Comparison of ENCODE assay signal across 8 mouse cellular contexts in the genomic region with DNA sequence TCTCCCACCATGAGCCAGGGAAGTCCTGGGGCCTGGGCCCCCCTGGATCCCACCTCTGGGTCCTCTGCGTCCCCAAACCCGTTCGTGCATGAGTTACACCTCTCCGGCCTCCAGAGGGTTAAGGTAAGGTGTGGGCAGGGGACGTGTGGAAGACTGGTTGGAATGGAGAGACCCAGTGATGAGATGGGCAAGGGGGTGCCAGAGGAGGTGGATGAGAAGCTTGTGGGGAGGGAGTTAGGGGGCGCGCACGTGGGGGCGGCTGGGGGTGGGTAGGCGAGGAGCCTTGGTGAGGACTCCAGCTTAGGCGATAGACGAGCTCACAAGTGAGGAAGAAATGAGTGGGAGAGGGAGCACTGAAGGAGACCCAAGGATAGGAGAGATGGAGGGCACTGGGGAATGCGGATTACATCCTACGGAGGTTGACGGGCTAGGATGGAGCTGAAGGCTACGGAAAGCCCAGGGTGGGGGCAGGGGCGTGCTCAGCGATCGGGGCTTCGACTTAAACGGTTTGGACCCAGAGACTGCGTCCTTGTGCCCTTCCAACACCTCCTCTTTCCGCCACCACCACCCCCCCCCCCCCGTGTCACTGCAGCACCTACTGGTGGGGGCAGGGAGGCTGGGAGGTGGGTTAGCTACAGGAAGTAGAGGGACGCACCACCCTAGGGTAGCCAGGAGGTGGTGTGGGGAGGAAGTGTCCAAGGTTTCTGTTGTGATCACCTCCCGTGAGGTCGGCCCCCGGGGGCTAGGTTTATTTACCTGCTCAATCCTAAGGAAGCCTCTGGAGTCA. TPM values are rescaled to one million over a fixed set of nuclear protein-coding genes. Genes with fewer than 3 reads are reported as not detected.
DNase-seq lines count a peak whose midpoint lies in the region; ATAC-seq and TF ChIP-seq lines count a peak whose summit lies in the region.

No protein-coding gene starts in this region.

- TF ChIP-seq CTCF in cortical plate, adult 2 months (IDR thresholded peaks at IDR 0.05; ENCODE audit: extremely low read depth, insufficient read depth, low read length): no peak
- no peak for TF ChIP-seq CTCF in liver, adult 2 months (IDR thresholded peaks at IDR 0.05; ENCODE audit: low read depth, low read length)

- no peaks in the 10 kb centered on the region for H3K27me3 ChIP-seq in liver, adult 2 months (ENCODE audit: control insufficient read depth, insufficient read depth, low read length)

- DNase-seq in cerebellum, adult 9-10 months: no peak
- DNase-seq in ES-E14 (ENCODE audit: low read depth, low spot score): no peak
- DNase-seq in liver, adult 2 months (ENCODE audit: extremely low read depth, low read depth, low spot score): no peak
- peak; percentile 68 for DNase-seq in naive thymus-derived CD4-positive, alpha-beta T cell, adult 2 months (ENCODE audit: low read depth)
- DNase-seq in thymus, postnatal 4 days: peak; percentile 54

- H3K9me3 ChIP-seq in ES-E14 (ENCODE audit: control insufficient read depth, insufficient read depth, low read depth, low read length): no peaks in the 10 kb centered on the region

- no peaks in the 10 kb centered on the region for H3K79me2 ChIP-seq in liver, adult 2 months (ENCODE audit: control insufficient read depth, insufficient read depth, low read length)

- peak overlapping the region; percentile 91 for H3K9ac ChIP-seq in ES-E14 (ENCODE audit: insufficient read depth, low read depth, low read length, poor library complexity, severe bottlenecking)
- peak overlapping the region; percentile 51 for H3K9ac ChIP-seq in liver, adult 2 months (ENCODE audit: low read depth, low read length)

- peaks cover 0 to 30% of the 10 kb centered on the region in 2 experiments; a peak in 2 of 4 replicates for H3K4me1 ChIP-seq in ES-E14 (ENCODE audit: control insufficient read depth in 2 of 2, insufficient read depth in 2 of 2, low read length in 2 of 2, poor library complexity in 1 of 2)
- no peaks in the 10 kb centered on the region; the same call in 1 of the 2 replicates for H3K4me1 ChIP-seq in cortical plate, adult 2 months (ENCODE audit: control insufficient read depth, insufficient read depth, low read length)
- H3K4me1 ChIP-seq in liver, adult 2 months (ENCODE audit: control insufficient read depth, insufficient read depth, low read length): peaks cover 2% of the 10 kb centered on the region; the same call in 1 of the 2 replicates

- 3% methylated on average over 27 of the region's 28 CpGs for WGBS in liver, adult 2 months

- peak; percentile 35; the same call in 1 of the 2 replicates for TF ChIP-seq POLR2A in cortical plate, adult 2 months (IDR thresholded peaks at IDR 0.05; ENCODE audit: extremely low read depth, insufficient read depth, low read length)
- no peak for TF ChIP-seq POLR2A in liver, adult 2 months (IDR thresholded peaks at IDR 0.05; ENCODE audit: extremely low read depth, insufficient read depth, low read length)

- peak overlapping the region; percentile 87 to 97 for H3K4me3 ChIP-seq in ES-E14 (ENCODE audit: insufficient read depth in 1 of 2, low read depth in 1 of 2, low read length in 2 of 2, poor library complexity in 1 of 2, severe bottlenecking in 1 of 2)
- peak overlapping the region; percentile 88 for H3K4me3 ChIP-seq in cortical plate, adult 2 months (ENCODE audit: insufficient read depth, low read length)
- H3K4me3 ChIP-seq in liver, adult 2 months (ENCODE audit: insufficient read depth, low read depth, low read length): peak overlapping the region; percentile 88

- in situ Hi-C loops in ES-E14 (cut with MboI; ENCODE audit: low sequenced_read_pairs in 2 of 2, unreplicated experiment in 2 of 2): no loop called here

- no peak overlapping the region for H3K27ac ChIP-seq in ES-E14 (ENCODE audit: insufficient read depth, low read depth, low read length, poor library complexity, severe bottlenecking)
- peak overlapping the region; percentile 66 for H3K27ac ChIP-seq in cortical plate, adult 2 months (ENCODE audit: insufficient read depth, low read length)
- no peak overlapping the region for H3K27ac ChIP-seq in liver, adult 2 months (replicated peaks; ENCODE audit: insufficient read depth, low read depth, low read length)

- peak; percentile 27 for ATAC-seq in cerebellum, adult (ENCODE audit: insufficient number of reproducible peaks, low FRiP score, low TSS enrichment)
- ATAC-seq in hematopoietic stem cell, adult 5-6 weeks (replicated peaks in 1 of 2; ENCODE audit: insufficient read depth in 1 of 2, low FRiP score in 2 of 2, low TSS enrichment in 1 of 2, low read depth in 1 of 2, poor library complexity in 2 of 2, severe bottlenecking in 2 of 2): peak; percentile 30 to 38

- peaks cover 11% of the 10 kb centered on the region for H3K36me3 ChIP-seq in ES-E14 (ENCODE audit: control insufficient read depth, insufficient read depth, low read length, poor library complexity, severe bottlenecking)
- no peaks in the 10 kb centered on the region for H3K36me3 ChIP-seq in liver, adult 2 months (ENCODE audit: control insufficient read depth, insufficient read depth, low read length)

TF ChIP-seq in ES-E14, 5 proteins besides CTCF, POLR2A, EP300 and RAD21:
- TF ChIP-seq MAFK (IDR thresholded peaks at IDR 0.05; ENCODE audit: insufficient read depth, low read depth, low read length) (no peak), HCFC1 (IDR thresholded peaks at IDR 0.05; ENCODE audit: borderline replicate concordance, insufficient read depth, low read length) (no peak), CHD2 (IDR thresholded peaks at IDR 0.05; ENCODE audit: low read depth, low read length) (no peak), ZC3H11A (IDR thresholded peaks at IDR 0.05; ENCODE audit: borderline replicate concordance, low read depth, low read length) (no peak), ZNF384 (IDR thresholded peaks at IDR 0.05; ENCODE audit: low read depth, low read length) (no peak)

RNA-seq across cellular contexts. Expression of a gene that starts 0.9 kb away (rescaled TPM):
- total RNA-seq in ES-E14 (2012; rRNA removed): 15.8 and 25.0 TPM in 2 replicates
- 332 and 337 TPM in 2 replicates for polyA plus RNA-seq in cortical plate, adult 2 months (2012; rRNA removed)
- 7.8 and 22.5 TPM in 2 replicates for total RNA-seq in hematopoietic stem cell, adult 5-6 weeks (2017)
- 0.09 and 0.67 TPM in 2 replicates for total RNA-seq in liver, adult 2 months (2014; rRNA removed)
- 2.2 and 2.4 TPM in 2 replicates for polyA plus RNA-seq in liver, adult 2 months (2012; rRNA removed)

RNA-seq across cellular contexts. Expression of a gene that starts 19.0 kb away (rescaled TPM):
- total RNA-seq in ES-E14 (2012; rRNA removed): not detected in 2 replicates
- 0.08 and 0.10 TPM in 2 replicates for polyA plus RNA-seq in cortical plate, adult 2 months (2012; rRNA removed)
- total RNA-seq in hematopoietic stem cell, adult 5-6 weeks (2017): not detected in 2 replicates
- total RNA-seq in liver, adult 2 months (2014; rRNA removed): not detected in 2 replicates
- polyA plus RNA-seq in liver, adult 2 months (2012; rRNA removed): not detected in 2 replicates

RNA-seq across cellular contexts. Expression of a gene that starts 21.6 kb away (rescaled TPM):
- 308 and 339 TPM in 2 replicates for total RNA-seq in ES-E14 (2012; rRNA removed)
- polyA plus RNA-seq in cortical plate, adult 2 months (2012; rRNA removed): 92.6 and 101 TPM in 2 replicates
- total RNA-seq in hematopoietic stem cell, adult 5-6 weeks (2017): 109 and 165 TPM in 2 replicates
- total RNA-seq in liver, adult 2 months (2014; rRNA removed): 71.2 and 82.6 TPM in 2 replicates
- 61.7 and 67.8 TPM in 2 replicates for polyA plus RNA-seq in liver, adult 2 months (2012; rRNA removed)

RNA-seq across cellular contexts. Expression of a gene that starts 25.5 kb away (rescaled TPM):
- total RNA-seq in ES-E14 (2012; rRNA removed): 20.7 and 29.2 TPM in 2 replicates
- polyA plus RNA-seq in cortical plate, adult 2 months (2012; rRNA removed): 109 and 113 TPM in 2 replicates
- 95.7 and 126 TPM in 2 replicates for total RNA-seq in hematopoietic stem cell, adult 5-6 weeks (2017)
- 12.9 and 14.8 TPM in 2 replicates for total RNA-seq in liver, adult 2 months (2014; rRNA removed)
- polyA plus RNA-seq in liver, adult 2 months (2012; rRNA removed): 4.0 and 5.2 TPM in 2 replicates

RNA-seq across cellular contexts. Expression of a gene that starts 26.0 kb away (rescaled TPM):
- total RNA-seq in ES-E14 (2012; rRNA removed): 0.69 and 0.98 TPM in 2 replicates
- 0.13 and 0.15 TPM in 2 replicates for polyA plus RNA-seq in cortical plate, adult 2 months (2012; rRNA removed)
- not detected in 2 replicates for total RNA-seq in hematopoietic stem cell, adult 5-6 weeks (2017)
- total RNA-seq in liver, adult 2 months (2014; rRNA removed): not detected in 2 replicates
- polyA plus RNA-seq in liver, adult 2 months (2012; rRNA removed): not detected in 2 replicates

Comparison
In these comparisons a context has a peak if more than half of its experiments do, and no peak if none do; other contexts are left out.
1. DNase-seq: peak in naive thymus-derived CD4-positive, alpha-beta T cell, adult 2 months (single experiment) and thymus, postnatal 4 days (single experiment); none in cerebellum, adult 9-10 months (single experiment), ES-E14 (single experiment) and liver, adult 2 months (single experiment).
2. Peak in every context shown above with its lines, with median percentiles within 50 percentile points of each other: H3K4me3 ChIP-seq.